Mouse (Mus musculus) neural tube, embryonic 14.5 days (tissue): ENCODE data around the gene Nrip1. TPM values are rescaled to one million over a fixed set of nuclear protein-coding genes. Genes with fewer than 3 reads are reported as not detected.

Experiments
- ATAC-seq: fragments of 200-750 bp; cut with Nextera tagmentation; 2 replicates; pipeline ENCODE4 v1.8.0; 2017; ENCODE audit warnings: low read depth, mild to moderate bottlenecking, moderate TSS enrichment, moderate library complexity
- H3K27ac ChIP-seq: fragments of 300-500 bp; sonication (generic); 2 replicates; pipeline ENCODE4 v1.5.1; 2014; ENCODE audit warnings: low read depth, mild to moderate bottlenecking, control low read depth, low read length, moderate library complexity, mixed read lengths
- H3K27me3 ChIP-seq: fragments of 300-500 bp; sonication (generic); 2 replicates; pipeline ENCODE4 v1.6.1; 2014; ENCODE audit warnings: low read length; ENCODE audit not compliant: control insufficient read depth, insufficient read depth
- H3K36me3 ChIP-seq: fragments of 300-500 bp; sonication (generic); 2 replicates; pipeline ENCODE4 v1.6.1; 2014; ENCODE audit warnings: low read length, mixed read lengths; ENCODE audit not compliant: control insufficient read depth, insufficient read depth
- H3K4me1 ChIP-seq: fragments of 300-500 bp; sonication (generic); 2 replicates; pipeline ENCODE4 v1.6.1; 2014; ENCODE audit warnings: low read length; ENCODE audit not compliant: control insufficient read depth, insufficient read depth
- H3K4me2 ChIP-seq: fragments of 300-500 bp; sonication (generic); 2 replicates; pipeline ENCODE4 v1.6.1; 2014; ENCODE audit warnings: mild to moderate bottlenecking, low read depth, low read length, control low read depth
- H3K4me3 ChIP-seq: fragments of 300-500 bp; sonication (generic); 2 replicates; pipeline ENCODE4 v1.5.1; 2014; ENCODE audit warnings: low read depth, low read length, control low read depth, mixed read lengths
- H3K9ac ChIP-seq: fragments of 300-500 bp; sonication (generic); replicated peaks from 2 replicates; pipeline ENCODE4 v1.6.1; 2014; ENCODE audit warnings: low read depth, mild to moderate bottlenecking, control low read depth, low read length, mixed read lengths
- H3K9me3 ChIP-seq: fragments of 300-500 bp; sonication (generic); 2 replicates; pipeline ENCODE4 v1.6.1; 2016; ENCODE audit warnings: low read length; ENCODE audit not compliant: control insufficient read depth
- WGBS: fragments of 180-500 bp; shearing (Covaris S2); extraction: QIAGEN DNeasy Blood & Tissue Kit; methylation state at CpG from one replicate; pipeline ENCODE4 v1.1.7; 2014; 5-methylcytosine and 5-hydroxymethylcytosine counted together
- polyA plus RNA-seq: library from polyadenylated mRNA; unstranded; fragments of >200 nt; fragmentation: Nextera tagmentation; extraction: Ambion mirVana; gene quantifications from 2 replicates; pipeline ENCODE4 v1.2.1, GENCODE M21; 2014

Nrip1 gene
- polyA plus RNA-seq, 1 experiment from 2014 or later, result 36.1 TPM

DNA sequence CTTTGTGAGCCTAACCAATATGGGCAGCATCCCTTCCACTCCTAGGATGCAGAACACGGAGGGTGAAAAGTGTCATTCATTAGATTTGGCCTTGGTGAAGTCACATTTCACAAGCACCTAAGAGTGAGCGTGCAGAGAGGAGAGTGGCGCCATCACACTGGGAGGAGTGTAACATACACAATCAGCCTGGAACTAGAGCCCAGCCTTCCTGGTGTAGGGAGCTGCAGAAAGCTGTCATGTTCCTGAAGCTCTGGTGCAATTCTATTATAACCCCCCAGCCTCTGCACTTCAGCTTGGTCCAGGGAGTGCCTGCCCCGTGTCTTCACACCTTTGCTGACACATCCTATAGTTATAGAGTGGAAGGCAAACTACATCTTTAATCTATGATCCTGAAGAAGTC, 67.2 kb downstream of the Nrip1 start:
- H3K9ac ChIP-seq, result no peak overlapping the region
- H3K4me1 ChIP-seq, result no peaks in the 10 kb centered on the region
- H3K4me2 ChIP-seq, result no peak overlapping the region
- H3K4me3 ChIP-seq, result no peak overlapping the region
- H3K27ac ChIP-seq, result no peak overlapping the region
- H3K9me3 ChIP-seq, result no peaks in the 10 kb centered on the region
- ATAC-seq, result no peak
- 93% methylated on average over 4 of the region's 4 CpGs for WGBS
- no peaks in the 10 kb centered on the region for H3K27me3 ChIP-seq
- H3K36me3 ChIP-seq, result no peaks in the 10 kb centered on the region

DNA sequence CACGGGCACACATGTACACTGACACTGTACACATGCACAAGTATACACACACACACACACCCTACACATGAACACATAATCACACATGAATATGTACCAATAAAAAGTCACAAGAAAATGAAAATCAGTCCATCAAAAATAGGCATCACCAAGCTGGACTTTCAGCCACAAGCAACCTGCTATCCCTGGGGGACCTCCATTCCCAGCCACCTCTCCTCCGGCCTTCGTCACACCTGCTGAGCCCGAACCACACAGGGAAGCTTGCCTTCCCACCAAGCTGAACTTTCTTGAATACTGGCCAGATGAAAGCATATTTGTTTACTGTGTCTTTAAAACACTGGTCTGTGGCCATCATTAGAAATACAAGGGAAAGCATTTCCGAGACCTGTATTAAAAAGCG, 70.2 kb downstream of the Nrip1 start:
- no peak overlapping the region for H3K27ac ChIP-seq
- no peak overlapping the region for H3K4me2 ChIP-seq
- H3K4me3 ChIP-seq, result no peak overlapping the region
- H3K4me1 ChIP-seq, result no peaks in the 10 kb centered on the region
- H3K27me3 ChIP-seq, result no peaks in the 10 kb centered on the region
- WGBS, result 86% methylated on average over 6 of the region's 6 CpGs
- no peaks in the 10 kb centered on the region for H3K9me3 ChIP-seq
- H3K36me3 ChIP-seq, result no peaks in the 10 kb centered on the region
- H3K9ac ChIP-seq, result no peak overlapping the region
- no peak for ATAC-seq

- H3K4me2 ChIP-seq, result no peak overlapping the region
- H3K4me1 ChIP-seq, result no peaks in the 10 kb centered on the region
- 72% methylated on average over 7 of the region's 7 CpGs for WGBS
- ATAC-seq, result no peak
- no peak overlapping the region for H3K4me3 ChIP-seq
- H3K36me3 ChIP-seq, result no peaks in the 10 kb centered on the region
- H3K27me3 ChIP-seq, result no peaks in the 10 kb centered on the region
- no peak overlapping the region for H3K9ac ChIP-seq
- H3K9me3 ChIP-seq, result no peaks in the 10 kb centered on the region
- no peak overlapping the region for H3K27ac ChIP-seq
Observed at GRCm38 (mm10) chr16:76301728-76302050, 71.9 kb downstream of the Nrip1 start.

GRCm38 (mm10) chr16:76301037-76301727, 72.4 kb downstream of the Nrip1 start:
- no peak overlapping the region for H3K27ac ChIP-seq
- no peaks in the 10 kb centered on the region for H3K9me3 ChIP-seq
- no peak overlapping the region for H3K9ac ChIP-seq
- H3K4me1 ChIP-seq, result no peaks in the 10 kb centered on the region
- no peak overlapping the region for H3K4me3 ChIP-seq
- no peak for ATAC-seq
- H3K27me3 ChIP-seq, result no peaks in the 10 kb centered on the region
- 64% methylated on average over 8 of the region's 8 CpGs for WGBS
- no peak overlapping the region for H3K4me2 ChIP-seq
- H3K36me3 ChIP-seq, result no peaks in the 10 kb centered on the region

DNA sequence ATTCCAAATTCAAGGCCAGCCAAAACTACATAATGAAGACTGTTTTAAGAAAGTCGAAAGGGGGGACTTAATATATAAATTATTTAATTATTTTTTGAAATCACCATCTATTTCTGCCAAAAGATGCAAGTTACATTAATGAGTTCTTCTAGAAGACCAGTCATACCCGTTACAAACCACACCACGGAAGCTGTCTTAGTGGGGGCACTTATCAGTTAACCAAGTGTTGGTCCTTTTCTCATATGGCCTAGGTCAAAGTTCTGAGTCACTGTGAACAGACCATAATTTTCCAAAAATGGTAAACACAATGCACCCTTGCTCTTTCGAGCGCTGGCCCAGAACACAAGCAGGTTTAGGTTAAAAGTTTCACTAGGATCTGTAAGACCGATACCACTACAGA, 73.2 kb downstream of the Nrip1 start:
- Histone ChIP-seq H3K27ac (no peak overlapping the region), H3K9ac (no peak overlapping the region), H3K4me2 (no peak overlapping the region), H3K4me3 (no peak overlapping the region), H3K27me3 (no peaks in the 10 kb centered on the region), H3K36me3 (no peaks in the 10 kb centered on the region), H3K9me3 (no peaks in the 10 kb centered on the region), H3K4me1 (no peaks in the 10 kb centered on the region)
- ATAC-seq, result no peak
- 91% methylated on average over 6 of the region's 6 CpGs for WGBS

DNA sequence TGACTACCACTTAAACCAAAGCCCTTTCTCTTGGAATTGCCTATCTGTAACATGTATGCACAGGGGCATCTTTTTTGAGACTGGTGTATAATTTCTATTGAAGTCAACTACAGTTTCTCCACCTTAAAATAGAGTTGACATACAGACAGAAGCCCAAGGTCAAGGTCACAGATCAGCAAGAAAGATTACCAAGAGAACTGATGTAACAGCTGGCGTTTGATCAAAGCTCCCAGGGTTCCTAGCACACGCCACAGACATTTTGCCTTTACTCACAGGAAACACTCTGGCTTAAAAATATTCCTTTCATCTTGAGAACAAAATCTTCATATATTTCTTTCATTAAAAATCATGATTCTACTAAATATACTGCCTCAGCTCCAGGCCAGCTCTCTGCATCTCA, 74.1 kb downstream of the Nrip1 start:
- Histone ChIP-seq H3K27me3 (no peaks in the 10 kb centered on the region), H3K36me3 (no peaks in the 10 kb centered on the region), H3K27ac (no peak overlapping the region), H3K9ac (no peak overlapping the region), H3K4me2 (no peak overlapping the region), H3K4me3 (no peak overlapping the region), H3K4me1 (no peaks in the 10 kb centered on the region), H3K9me3 (no peaks in the 10 kb centered on the region)
- 53% methylated on average over 2 of the region's 2 CpGs for WGBS
- no peak for ATAC-seq

GRCm38 (mm10) chr16:76295322-76295721, 78.3 kb downstream of the Nrip1 start:
- H3K4me3 ChIP-seq, result no peak overlapping the region
- ATAC-seq, result no peak
- H3K9ac ChIP-seq, result no peak overlapping the region
- no peak overlapping the region for H3K4me2 ChIP-seq
- no peaks in the 10 kb centered on the region for H3K4me1 ChIP-seq
- WGBS, result 70% methylated on average over 14 of the region's 14 CpGs
- no peaks in the 10 kb centered on the region for H3K9me3 ChIP-seq
- no peaks in the 10 kb centered on the region for H3K27me3 ChIP-seq
- no peak overlapping the region for H3K27ac ChIP-seq
- peaks cover 15% of the 10 kb centered on the region; the same call in 1 of the 2 replicates for H3K36me3 ChIP-seq

GRCm38 (mm10) chr16:76294550-76294949, 79.1 kb downstream of the Nrip1 start:
- no peak overlapping the region for H3K9ac ChIP-seq
- no peaks in the 10 kb centered on the region for H3K27me3 ChIP-seq
- peaks cover 15% of the 10 kb centered on the region; the same call in 1 of the 2 replicates for H3K36me3 ChIP-seq
- no peak overlapping the region for H3K27ac ChIP-seq
- H3K4me2 ChIP-seq, result no peak overlapping the region
- ATAC-seq, result no peak
- H3K4me3 ChIP-seq, result no peak overlapping the region
- no peaks in the 10 kb centered on the region for H3K9me3 ChIP-seq
- H3K4me1 ChIP-seq, result no peaks in the 10 kb centered on the region
- WGBS, result 91% methylated on average over 15 of the region's 15 CpGs

- Histone ChIP-seq H3K27ac (no peak overlapping the region), H3K9ac (no peak overlapping the region), H3K4me3 (no peak overlapping the region), H3K9me3 (no peaks in the 10 kb centered on the region), H3K4me1 (no peaks in the 10 kb centered on the region), H3K4me2 (no peak overlapping the region), H3K36me3 (peaks cover 15% of the 10 kb centered on the region; the same call in 1 of the 2 replicates), H3K27me3 (no peaks in the 10 kb centered on the region)
- WGBS, result 88% methylated on average over 20 of the region's 20 CpGs
- ATAC-seq, result no peak
Observed at GRCm38 (mm10) chr16:76293765-76294463, 79.7 kb downstream of the Nrip1 start.
